Mouse (Mus musculus) kidney, embryonic 14.5 days (tissue): ENCODE data around the gene Trpc4ap. TPM values are rescaled to one million over a fixed set of nuclear protein-coding genes. Genes with fewer than 3 reads are reported as not detected.

Source experiments
- ATAC-seq: fragments of 200-750 bp; cut with Nextera tagmentation; 2 replicates; pipeline ENCODE4 v1.8.0; 2017; ENCODE audit warnings: moderate number of reproducible peaks, mild to moderate bottlenecking, moderate TSS enrichment, moderate library complexity; ENCODE audit not compliant: low FRiP score, low TSS enrichment
- H3K27ac ChIP-seq: fragments of 300-500 bp; sonication (generic); 2 replicates; pipeline ENCODE4 v1.5.1; 2014; ENCODE audit warnings: low read depth, mild to moderate bottlenecking, low read length, moderate library complexity, mixed read lengths
- H3K27me3 ChIP-seq: fragments of 300-500 bp; sonication (generic); 2 replicates; pipeline ENCODE4 v1.6.1; 2014; ENCODE audit warnings: mild to moderate bottlenecking, low read length; ENCODE audit not compliant: control insufficient read depth, insufficient read depth
- H3K36me3 ChIP-seq: fragments of 300-500 bp; sonication (generic); 2 replicates; pipeline ENCODE4 v1.6.1; 2014; ENCODE audit warnings: low read length, mixed read lengths; ENCODE audit not compliant: control insufficient read depth, insufficient read depth
- H3K4me1 ChIP-seq: fragments of 300-500 bp; sonication (generic); 2 replicates; pipeline ENCODE4 v1.6.1; 2014; ENCODE audit warnings: low read length, mixed read lengths; ENCODE audit not compliant: control insufficient read depth, insufficient read depth
- H3K4me2 ChIP-seq: fragments of 300-500 bp; sonication (generic); replicated peaks from 2 replicates; pipeline ENCODE4 v1.6.1; 2014; ENCODE audit warnings: low read depth, mild to moderate bottlenecking, low read length
- H3K4me3 ChIP-seq: fragments of 300-500 bp; sonication (generic); 2 replicates; pipeline ENCODE4 v1.5.1; 2014; ENCODE audit warnings: mild to moderate bottlenecking, low read length
- H3K9ac ChIP-seq: fragments of 300-500 bp; sonication (generic); 2 replicates; pipeline ENCODE4 v1.6.1; 2014; ENCODE audit warnings: low read depth, mild to moderate bottlenecking, low read length, moderate library complexity
- H3K9me3 ChIP-seq: fragments of 300-500 bp; sonication (generic); 2 replicates; pipeline ENCODE4 v1.6.1; 2016; ENCODE audit warnings: low read length; ENCODE audit not compliant: control insufficient read depth
- WGBS: fragments of 180-500 bp; shearing (Covaris S2); extraction: QIAGEN DNeasy Blood & Tissue Kit; methylation state at CpG from one replicate; pipeline ENCODE4 v1.1.7; 2014; 5-methylcytosine and 5-hydroxymethylcytosine counted together
- polyA plus RNA-seq: library from polyadenylated mRNA; unstranded; fragments of >200 nt; fragmentation: Nextera tagmentation; extraction: Ambion mirVana; gene quantifications from 2 replicates; pipeline ENCODE4 v1.2.1, GENCODE M21; 2014

Gene Trpc4ap
- polyA plus RNA-seq, 1 experiment from 2014 or later: 134 TPM

GRCm38 (mm10) chr2:155726302-155726701, 34.1 kb upstream of the Trpc4ap start:
- 86% methylated on average over 7 of the region's 7 CpGs for WGBS
- no peak overlapping the region for H3K27ac ChIP-seq

GRCm38 (mm10) chr2:155724526-155724925, 32.3 kb upstream of the Trpc4ap start:
- no peaks in the 10 kb centered on the region for H3K9me3 ChIP-seq
- no peak for ATAC-seq
- H3K36me3 ChIP-seq: no peaks in the 10 kb centered on the region
- H3K9ac ChIP-seq: no peak overlapping the region
- no peak overlapping the region for H3K4me2 ChIP-seq
- peaks cover 5% of the 10 kb centered on the region; the same call in 1 of the 2 replicates for H3K4me1 ChIP-seq
- 79% methylated on average over 6 of the region's 6 CpGs for WGBS
- no peaks in the 10 kb centered on the region for H3K27me3 ChIP-seq
- H3K4me3 ChIP-seq: no peak overlapping the region
- H3K27ac ChIP-seq: no peak overlapping the region

More at GRCm38 (mm10) chr2:155726302-155726701, 34.1 kb upstream of the Trpc4ap start:
- no peak for ATAC-seq
- Histone ChIP-seq H3K36me3 (no peaks in the 10 kb centered on the region), H3K4me2 (no peak overlapping the region), H3K9me3 (no peaks in the 10 kb centered on the region), H3K4me1 (peaks cover 5% of the 10 kb centered on the region; the same call in 1 of the 2 replicates), H3K4me3 (no peak overlapping the region), H3K27me3 (no peaks in the 10 kb centered on the region), H3K9ac (no peak overlapping the region)

- Histone ChIP-seq H3K36me3 (no peaks in the 10 kb centered on the region), H3K27ac (no peak overlapping the region), H3K4me1 (peaks cover 5% of the 10 kb centered on the region; the same call in 1 of the 2 replicates), H3K27me3 (no peaks in the 10 kb centered on the region), H3K4me2 (no peak overlapping the region), H3K4me3 (no peak overlapping the region), H3K9ac (no peak overlapping the region), H3K9me3 (no peaks in the 10 kb centered on the region)
- WGBS: 80% methylated on average over 5 of the region's 5 CpGs
- no peak for ATAC-seq
These were observed 31.9 kb upstream of the Trpc4ap start for GRCm38 (mm10) chr2:155724036-155724435.

- Histone ChIP-seq H3K27me3 (no peaks in the 10 kb centered on the region), H3K4me3 (no peak overlapping the region), H3K4me1 (no peaks in the 10 kb centered on the region), H3K4me2 (no peak overlapping the region), H3K27ac (no peak overlapping the region), H3K9ac (no peak overlapping the region), H3K36me3 (peaks cover 12% of the 10 kb centered on the region), H3K9me3 (no peaks in the 10 kb centered on the region)
- WGBS: 86% methylated on average over 5 of the region's 5 CpGs
- no peak for ATAC-seq
These were observed 28.4 kb upstream of the Trpc4ap start for GRCm38 (mm10) chr2:155720585-155720984.

- no peaks in the 10 kb centered on the region for H3K9me3 ChIP-seq
- H3K27ac ChIP-seq: no peak overlapping the region
- no peak for ATAC-seq
- H3K36me3 ChIP-seq: peaks cover 14% of the 10 kb centered on the region
- WGBS: 89% methylated on average over 12 of the region's 12 CpGs
- no peak overlapping the region for H3K4me3 ChIP-seq
- H3K27me3 ChIP-seq: no peaks in the 10 kb centered on the region
- no peak overlapping the region for H3K9ac ChIP-seq
- H3K4me1 ChIP-seq: no peaks in the 10 kb centered on the region
- no peak overlapping the region for H3K4me2 ChIP-seq
These were observed 25.2 kb upstream of the Trpc4ap start for GRCm38 (mm10) chr2:155717082-155717990.

- peaks cover 19% of the 10 kb centered on the region for H3K36me3 ChIP-seq
- 93% methylated on average over 11 of the region's 11 CpGs for WGBS
- H3K4me2 ChIP-seq: no peak overlapping the region
- no peaks in the 10 kb centered on the region for H3K4me1 ChIP-seq
- H3K9ac ChIP-seq: no peak overlapping the region
- ATAC-seq: no peak
- H3K4me3 ChIP-seq: no peak overlapping the region
- no peak overlapping the region for H3K27ac ChIP-seq
- no peaks in the 10 kb centered on the region for H3K9me3 ChIP-seq
- no peaks in the 10 kb centered on the region for H3K27me3 ChIP-seq
These were observed 18.4 kb upstream of the Trpc4ap start for GRCm38 (mm10) chr2:155710557-155710956.

- no peak for ATAC-seq
- Histone ChIP-seq H3K9me3 (no peaks in the 10 kb centered on the region), H3K9ac (no peak overlapping the region), H3K4me1 (no peaks in the 10 kb centered on the region), H3K4me2 (no peak overlapping the region), H3K4me3 (no peak overlapping the region), H3K27me3 (no peaks in the 10 kb centered on the region), H3K27ac (no peak overlapping the region), H3K36me3 (peaks cover 28% of the 10 kb centered on the region)
- WGBS: 85% methylated on average over 4 of the region's 4 CpGs
These were observed 15.1 kb upstream of the Trpc4ap start for GRCm38 (mm10) chr2:155707251-155707650.

GRCm38 (mm10) chr2:155703630-155704029, 11.4 kb upstream of the Trpc4ap start:
- 72% methylated on average over 4 of the region's 4 CpGs for WGBS
- ATAC-seq: no peak
- no peaks in the 10 kb centered on the region for H3K27me3 ChIP-seq
- H3K4me3 ChIP-seq: no peak overlapping the region
- H3K9ac ChIP-seq: no peak overlapping the region
- no peaks in the 10 kb centered on the region for H3K9me3 ChIP-seq
- H3K27ac ChIP-seq: no peak overlapping the region
- no peaks in the 10 kb centered on the region for H3K4me1 ChIP-seq
- H3K36me3 ChIP-seq: peaks cover 17% of the 10 kb centered on the region; the same call in 1 of the 2 replicates
- no peak overlapping the region for H3K4me2 ChIP-seq

- H3K36me3 ChIP-seq: 0 out of 2 replicates have a peak, but pooled peaks cover 13% of the 10 kb centered on the region
- ATAC-seq: no peak
- no peak overlapping the region for H3K4me2 ChIP-seq
- no peak overlapping the region for H3K27ac ChIP-seq
- H3K9me3 ChIP-seq: no peaks in the 10 kb centered on the region
- H3K27me3 ChIP-seq: no peaks in the 10 kb centered on the region
- no peak overlapping the region for H3K9ac ChIP-seq
- H3K4me1 ChIP-seq: no peaks in the 10 kb centered on the region
- no peak overlapping the region for H3K4me3 ChIP-seq
- 89% methylated on average over 19 of the region's 19 CpGs for WGBS
These were observed 9.3 kb upstream of the Trpc4ap start for GRCm38 (mm10) chr2:155701399-155701919.
